Mouse (Mus musculus) MEL-GATA-1-ER (cell line): Measurements from ENCODE around the gene Polr2i.

ENCODE experiments used
- DNase-seq: peaks from one replicate; pipeline ENCODE4 v3.0.0-alpha.2; 2012; ENCODE audit warnings: low read depth; ENCODE audit errors: extremely low read depth

Polr2i gene

GRCm38 (mm10) chr7:30265531-30265930, 33.8 kb downstream of the Polr2i start:
- no peak for DNase-seq

DNA sequence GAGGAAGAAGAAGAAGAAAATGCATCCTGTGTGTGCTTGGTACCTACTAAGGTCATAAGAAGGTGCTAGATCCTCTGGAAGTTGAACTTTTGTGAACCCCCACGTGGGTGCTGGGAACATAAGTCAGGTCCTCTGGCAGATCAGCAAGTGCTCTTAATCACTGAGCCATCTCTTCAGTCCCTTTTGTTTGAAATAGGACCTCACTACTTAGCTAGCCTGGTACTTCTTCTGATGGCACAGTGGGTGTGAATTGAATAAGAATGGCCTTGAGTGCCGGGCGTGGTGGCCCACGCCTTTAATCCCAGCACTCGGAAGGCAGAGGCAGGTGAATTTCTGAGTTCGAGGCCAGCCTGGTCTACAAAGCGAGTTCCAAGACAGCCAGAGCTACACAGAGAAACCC, 34.2 kb downstream of the Polr2i start:
- DNase-seq, result no peak

GRCm38 (mm10) chr7:30266780-30267179, 35.0 kb downstream of the Polr2i start:
- DNase-seq, result no peak

GRCm38 (mm10) chr7:30269641-30270040, 37.9 kb downstream of the Polr2i start:
- DNase-seq, result no peak

DNA sequence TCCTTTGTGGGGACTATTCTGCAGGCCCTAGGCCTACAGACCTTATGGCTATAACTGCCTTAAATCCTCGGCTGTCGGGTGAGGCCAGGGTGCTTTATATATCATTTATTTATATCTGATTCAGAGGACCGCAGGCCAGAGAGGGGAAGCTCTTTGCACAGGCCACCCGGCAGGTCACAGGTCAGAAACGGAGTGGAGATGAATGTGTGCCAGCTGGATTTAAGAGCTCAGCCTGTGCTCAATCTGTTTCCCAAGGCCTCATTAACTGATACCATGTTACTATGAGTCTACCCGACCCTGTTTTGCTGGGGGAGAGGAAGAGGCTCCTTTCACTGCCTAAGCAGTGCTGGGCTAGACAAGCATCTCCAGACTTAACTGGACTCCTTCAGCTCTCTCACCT, 42.6 kb downstream of the Polr2i start:
- no peak for DNase-seq

GRCm38 (mm10) chr7:30278911-30279310, 47.2 kb downstream of the Polr2i start:
- no peak for DNase-seq

DNA sequence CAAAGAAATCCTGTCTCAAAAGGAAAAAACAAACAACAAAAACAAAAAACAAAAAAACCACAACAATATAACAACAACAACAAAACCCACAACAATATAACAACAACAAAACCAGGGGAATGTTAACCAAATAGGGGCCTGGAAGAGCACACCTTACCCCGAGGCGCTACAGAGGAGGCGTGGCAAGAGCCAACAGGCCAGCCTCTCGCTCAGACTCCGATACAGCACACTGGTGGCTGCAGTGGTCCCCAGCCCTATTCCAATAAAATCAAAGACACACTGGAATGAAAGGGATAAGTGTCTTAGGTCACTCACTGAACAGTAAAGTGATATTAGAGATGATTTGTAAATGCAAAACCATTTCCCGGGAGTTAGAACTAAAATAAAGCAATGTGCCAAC, 47.8 kb downstream of the Polr2i start:
- DNase-seq, result no peak

DNA sequence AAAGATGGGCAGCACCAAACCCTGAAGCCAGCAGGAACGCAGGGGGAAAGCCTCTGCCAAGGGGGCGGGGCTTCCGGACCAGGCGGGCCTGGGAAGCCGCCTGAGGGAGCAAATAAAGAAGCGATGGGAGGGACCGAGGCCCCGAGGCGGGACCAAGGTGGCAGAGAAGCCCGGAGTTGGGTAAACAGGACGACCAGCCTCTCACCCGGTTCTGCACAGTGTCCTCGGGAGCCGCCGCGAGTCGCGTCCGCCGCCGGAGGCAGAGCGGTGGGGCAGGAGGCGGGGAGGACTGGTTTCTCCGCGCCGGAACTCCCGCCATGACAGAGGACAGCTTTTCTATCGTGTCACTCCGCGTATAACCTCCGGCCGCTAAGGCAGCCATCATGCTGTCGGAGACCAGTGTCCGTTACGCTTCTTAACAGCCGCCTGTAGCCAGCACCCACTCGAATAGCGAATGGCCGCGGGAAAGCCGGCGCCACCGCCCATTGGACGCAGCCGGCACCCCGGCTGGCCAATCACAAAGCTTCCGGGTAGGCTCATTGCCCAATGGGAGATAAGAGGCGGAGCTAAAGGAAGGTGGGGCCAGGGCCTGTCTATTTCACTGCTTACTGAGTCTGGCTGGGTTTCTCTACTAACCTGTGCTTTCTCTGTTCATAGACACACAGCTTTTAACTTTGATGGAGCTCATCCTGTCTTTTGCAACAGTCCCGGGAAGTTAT, 48.4 kb downstream of the Polr2i start, which contains the start of the genes Thap8 and Wdr62:
Thap8 (plus strand) TSS at position 144 of the 719 bp plus-strand sequence.
Wdr62 (minus strand) TSS at position 469 of the 719 bp plus-strand sequence.
- peak; percentile 84 for DNase-seq

DNA sequence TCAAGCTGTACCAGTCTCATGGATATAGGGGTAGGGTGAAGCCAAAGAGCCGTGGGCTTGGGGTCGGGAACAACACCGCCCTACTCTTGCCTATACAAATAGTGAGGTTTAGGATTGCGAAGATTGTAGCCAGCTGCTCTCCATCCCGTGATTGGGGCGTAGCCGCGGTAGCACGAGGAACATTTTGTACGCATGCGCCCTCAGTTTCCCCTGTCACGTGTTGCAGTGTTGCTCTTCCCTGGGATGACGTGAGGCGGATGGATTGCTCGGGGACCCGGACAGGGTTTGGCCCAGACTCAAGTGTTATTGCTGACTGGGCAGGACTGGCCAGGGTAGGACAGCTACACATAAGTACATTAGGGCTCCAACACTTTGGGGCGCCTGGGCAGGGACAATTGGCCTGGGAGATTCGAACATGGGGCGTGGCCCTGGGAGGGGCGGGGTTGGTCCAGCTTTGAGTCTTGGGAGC, 49.0 kb downstream of the Polr2i start:
- DNase-seq, result peak; percentile 73

DNA sequence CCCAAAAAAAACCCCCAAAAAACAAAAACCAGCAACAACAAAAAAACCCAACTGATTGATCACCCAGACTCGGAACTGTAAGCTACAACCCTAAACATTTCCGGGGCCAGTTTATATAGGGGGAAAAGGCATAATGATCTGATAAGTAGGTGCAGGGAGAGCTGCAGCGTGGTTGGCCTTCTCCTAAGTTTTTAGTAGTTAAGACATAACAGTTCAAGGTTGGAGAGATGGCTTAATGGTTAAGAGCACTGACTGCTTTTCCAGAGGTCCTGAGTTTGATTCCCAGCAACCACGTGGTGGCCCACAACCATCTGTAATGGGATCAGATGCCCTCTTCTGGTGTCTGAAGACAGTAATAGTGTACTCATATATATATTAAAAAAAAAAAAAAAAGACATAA, 49.8 kb downstream of the Polr2i start:
- peak; percentile 18 for DNase-seq

- no peak for DNase-seq
Measured at GRCm38 (mm10) chr7:30282740-30283139, 51.0 kb downstream of the Polr2i start.
